Mouse (Mus musculus): ENCODE measurements around the gene Cd82.

Cd82 gene

GRCm38 (mm10) chr2:93469118-93469517 lies 6.2 kb upstream of the Cd82 start:
- no peak for DNase-seq (ENCODE audit: low read depth in 1 of 2, low spot score in 2 of 2)

GRCm38 (mm10) chr2:93466314-93466713 lies 3.4 kb upstream of the Cd82 start:
- no peak for DNase-seq (ENCODE audit: low read depth in 1 of 2, low spot score in 2 of 2)

DNA sequence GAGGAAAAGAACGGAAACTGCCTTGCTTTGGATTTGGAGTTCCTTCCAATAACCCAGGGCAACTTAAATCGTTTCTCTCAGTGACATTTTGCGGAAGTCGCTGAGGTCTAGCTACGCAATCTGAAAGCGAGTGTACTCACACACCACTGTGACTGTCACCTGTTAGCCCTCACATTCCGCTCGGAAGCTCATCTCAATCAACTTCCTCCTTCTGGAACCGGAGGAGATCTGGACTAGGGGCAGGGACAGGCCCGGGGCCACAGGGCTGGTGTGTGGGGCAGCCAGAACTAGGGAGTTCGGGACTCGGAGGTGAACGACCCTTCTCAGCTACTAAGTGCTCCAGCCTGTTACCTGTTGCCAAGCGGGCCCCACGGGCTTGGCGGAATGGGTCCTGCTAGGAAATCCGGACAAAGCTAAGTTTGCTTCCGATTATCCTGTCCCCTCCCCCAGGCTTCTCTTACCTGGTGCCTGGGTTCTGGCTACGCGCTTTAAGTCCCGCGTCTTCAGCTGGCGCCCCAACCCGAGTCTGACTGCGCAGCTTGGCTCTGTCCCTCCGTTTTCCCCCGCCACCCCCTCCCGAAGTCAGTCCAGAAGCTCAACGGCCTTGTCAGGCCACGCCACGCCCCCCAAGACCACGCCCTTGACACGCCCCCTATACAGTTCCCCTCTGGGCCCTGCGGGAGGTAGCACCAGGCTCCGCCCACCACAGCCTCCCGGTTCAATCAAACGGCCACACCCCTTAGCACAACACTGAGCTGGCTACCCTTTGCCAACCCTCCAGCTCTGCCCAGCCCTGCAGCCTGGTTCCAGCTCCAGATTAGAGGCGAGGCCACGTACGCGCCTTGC lies 848 bp downstream of the Cd82 start:
- peak; percentile 96 to 99 for DNase-seq (ENCODE audit: low read depth in 1 of 2, low spot score in 2 of 2)

- peak in 1 of 2 experiments; percentile 21 for DNase-seq (ENCODE audit: low read depth in 1 of 2, low spot score in 2 of 2)
Observed at GRCm38 (mm10) chr2:93460786-93461469, 2.0 kb downstream of the Cd82 start.

DNA sequence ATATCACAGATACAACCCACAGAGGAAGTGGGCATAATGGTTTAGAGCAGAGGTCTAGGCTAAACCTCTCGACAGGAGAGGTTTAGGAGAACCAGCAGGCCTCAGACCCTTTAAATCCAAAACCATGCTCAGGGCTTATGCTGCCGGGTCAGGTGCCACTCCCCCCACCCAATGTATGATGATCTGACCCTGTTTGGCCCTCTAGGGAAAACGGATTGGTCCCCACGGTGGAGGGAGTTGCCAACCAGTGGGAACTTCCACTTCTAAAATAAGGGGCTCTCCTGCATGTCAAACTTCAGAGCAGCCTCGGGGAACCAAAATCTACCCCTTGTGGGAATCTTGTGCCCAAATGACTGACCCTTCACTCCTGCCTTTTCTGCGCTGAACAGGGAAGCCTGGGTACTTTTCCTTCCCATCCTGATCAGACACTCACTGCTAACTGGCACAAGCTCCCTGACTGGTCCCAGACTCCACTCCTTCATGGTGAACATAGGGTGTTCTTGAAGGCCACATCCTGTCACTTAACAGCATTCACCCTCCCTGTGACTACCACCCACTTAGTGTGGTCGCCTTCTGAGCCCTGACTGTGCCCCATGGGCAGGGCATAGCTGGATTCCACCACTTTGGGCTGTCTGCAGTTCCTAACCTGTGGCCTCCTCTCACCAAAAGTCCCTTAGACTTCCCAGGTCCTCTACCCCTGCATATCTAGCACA lies 3.6 kb downstream of the Cd82 start:
- no peak for DNase-seq (ENCODE audit: low read depth in 1 of 2, low spot score in 2 of 2)

GRCm38 (mm10) chr2:93458332-93459207 lies 4.4 kb downstream of the Cd82 start:
- peak in 1 of 2 experiments; percentile 37 for DNase-seq (ENCODE audit: low read depth in 1 of 2, low spot score in 2 of 2)

- peak in 1 of 2 experiments; percentile 51 for DNase-seq (ENCODE audit: low read depth in 1 of 2, low spot score in 2 of 2)
Observed at GRCm38 (mm10) chr2:93457426-93458130, 5.4 kb downstream of the Cd82 start.

DNA sequence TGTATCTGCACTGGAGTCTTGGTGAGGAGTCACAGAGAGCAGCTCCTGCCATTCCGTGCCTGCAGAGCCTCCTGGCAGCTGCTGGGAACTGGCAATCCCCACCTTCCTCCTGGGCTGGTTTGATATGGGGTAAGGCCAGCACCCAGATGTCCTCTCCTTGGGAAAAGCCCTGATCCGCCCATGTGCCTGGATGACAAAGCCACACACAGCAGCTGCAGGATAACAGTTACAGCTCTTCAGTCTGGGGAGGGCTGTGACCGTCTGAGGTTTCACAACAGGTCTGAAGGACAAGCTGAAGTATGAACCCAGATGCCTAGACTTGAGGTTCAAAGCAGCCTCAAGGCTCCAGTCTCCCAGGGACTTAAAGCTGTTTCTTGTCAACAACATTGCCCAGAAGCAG lies 6.8 kb downstream of the Cd82 start:
- no peak for DNase-seq (ENCODE audit: low read depth in 1 of 2, low spot score in 2 of 2)

DNA sequence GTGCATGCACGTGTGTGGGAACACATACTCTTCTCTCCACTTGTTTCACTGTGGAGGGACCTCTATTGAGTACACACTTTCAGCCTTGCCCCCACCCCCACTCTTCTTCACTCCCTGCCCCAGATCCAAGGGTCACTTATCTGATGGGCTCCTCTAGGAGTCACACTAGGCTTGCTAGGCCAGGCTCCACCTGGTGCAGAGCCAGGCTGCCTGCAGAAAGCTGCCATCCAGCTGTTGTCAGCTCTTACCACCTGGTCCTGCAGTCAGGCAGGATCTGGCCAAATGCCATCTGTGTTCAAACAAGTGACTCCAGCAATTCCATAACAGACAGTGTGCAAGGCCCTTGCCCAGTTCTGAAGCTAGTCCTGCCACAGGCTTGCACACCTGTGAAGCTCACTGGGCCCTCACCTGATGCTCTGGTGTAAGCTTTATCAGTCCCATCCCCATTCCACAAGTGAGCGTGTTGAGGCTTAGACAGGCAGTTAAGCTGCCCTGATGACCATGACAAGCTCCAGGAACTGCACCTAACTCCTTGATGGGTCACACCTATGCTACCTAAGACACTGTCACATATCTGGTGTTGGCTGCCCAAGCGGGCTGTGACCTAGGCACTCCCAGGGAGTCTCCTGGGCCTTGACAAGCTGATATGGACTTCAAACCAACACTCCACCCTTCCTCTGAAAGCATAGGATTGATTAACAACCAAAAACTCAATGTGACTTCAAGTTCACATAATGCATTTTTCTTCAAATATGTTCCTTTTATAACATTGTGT lies 7.9 kb downstream of the Cd82 start:
- DNase-seq (ENCODE audit: low read depth in 1 of 2, low spot score in 2 of 2), result no peak

GRCm38 (mm10) chr2:93454334-93454733 lies 8.6 kb downstream of the Cd82 start:
- DNase-seq (ENCODE audit: low read depth in 1 of 2, low spot score in 2 of 2), result no peak

DNA sequence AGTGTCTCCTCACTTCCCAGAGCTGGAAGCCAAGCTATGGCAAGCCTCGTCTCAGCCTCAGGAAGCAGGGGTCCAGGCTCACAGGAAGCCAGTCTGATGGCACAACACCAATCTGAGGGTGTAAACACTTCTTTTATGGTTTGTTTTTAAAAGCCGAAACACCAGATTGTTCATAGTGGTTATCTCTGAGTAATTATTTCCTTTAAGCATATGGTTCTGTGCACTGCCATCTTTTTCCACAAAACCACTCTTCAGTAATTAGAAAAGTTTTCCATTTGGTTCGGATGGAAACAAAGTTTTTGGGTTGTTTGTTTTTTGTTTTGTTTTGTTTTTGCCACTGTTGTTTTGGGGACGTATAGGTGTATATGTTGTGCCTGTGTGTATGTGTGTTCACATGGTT lies 9.9 kb downstream of the Cd82 start:
- DNase-seq (ENCODE audit: low read depth in 1 of 2, low spot score in 2 of 2), result no peak

GRCm38 (mm10) chr2:93452506-93452905 lies 10.4 kb downstream of the Cd82 start:
- no peak for DNase-seq (ENCODE audit: low read depth in 1 of 2, low spot score in 2 of 2)

DNA sequence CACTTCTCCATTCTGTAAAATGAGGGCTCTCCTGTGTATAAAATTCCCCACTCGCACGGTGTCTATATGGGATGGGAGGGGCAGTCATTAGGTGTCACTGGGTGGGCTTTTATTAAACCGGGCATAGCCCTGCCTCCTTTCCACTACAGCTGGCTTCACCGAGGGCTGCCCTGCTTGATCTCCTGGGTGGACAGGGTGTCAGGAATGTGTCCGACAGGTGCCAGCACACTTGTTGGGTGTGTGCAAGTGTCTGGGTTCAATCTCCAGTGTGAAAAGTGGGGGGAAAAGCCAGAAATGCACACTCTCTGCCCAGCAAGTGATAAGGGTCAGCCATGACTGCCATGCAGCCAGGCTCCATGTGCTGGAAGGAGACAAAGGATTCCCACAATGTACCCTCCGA lies 10.9 kb downstream of the Cd82 start:
- no peak for DNase-seq (ENCODE audit: low read depth in 1 of 2, low spot score in 2 of 2)

DNA sequence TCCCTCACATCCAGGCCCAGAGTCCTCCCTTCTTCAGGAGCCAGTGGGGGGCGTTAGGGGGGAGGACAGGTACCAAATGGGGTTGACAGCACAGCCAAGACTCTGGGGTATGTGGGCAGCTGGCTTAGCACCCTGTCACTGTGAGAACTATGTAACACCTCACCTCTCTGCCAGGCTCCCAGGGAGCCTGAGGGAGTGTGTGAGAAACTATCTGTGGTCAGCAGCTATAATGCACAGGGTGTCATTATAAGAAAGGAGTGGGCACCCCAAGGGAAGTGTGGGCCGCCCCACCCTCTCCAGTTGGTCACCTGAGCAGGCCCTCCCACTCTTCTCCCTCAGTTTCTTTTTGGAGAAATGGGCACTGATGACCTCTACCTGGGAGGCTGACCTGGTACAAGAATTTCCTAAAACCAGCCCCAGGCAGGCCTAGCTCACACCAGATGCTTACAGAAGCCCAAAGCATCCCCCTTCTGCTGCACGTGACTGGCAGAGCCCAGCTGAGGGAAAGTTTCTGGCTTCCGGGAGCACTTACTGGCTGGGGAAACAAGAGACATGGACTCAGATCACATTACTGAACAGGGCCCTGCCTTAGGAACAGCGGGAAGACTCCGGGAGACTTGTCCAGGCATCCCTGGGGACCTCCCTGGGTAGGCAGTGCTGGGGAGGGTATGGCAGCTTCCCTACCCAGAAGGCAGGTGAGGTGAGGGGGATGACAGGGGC lies 11.6 kb downstream of the Cd82 start:
- no peak for DNase-seq (ENCODE audit: low read depth in 1 of 2, low spot score in 2 of 2)

DNA sequence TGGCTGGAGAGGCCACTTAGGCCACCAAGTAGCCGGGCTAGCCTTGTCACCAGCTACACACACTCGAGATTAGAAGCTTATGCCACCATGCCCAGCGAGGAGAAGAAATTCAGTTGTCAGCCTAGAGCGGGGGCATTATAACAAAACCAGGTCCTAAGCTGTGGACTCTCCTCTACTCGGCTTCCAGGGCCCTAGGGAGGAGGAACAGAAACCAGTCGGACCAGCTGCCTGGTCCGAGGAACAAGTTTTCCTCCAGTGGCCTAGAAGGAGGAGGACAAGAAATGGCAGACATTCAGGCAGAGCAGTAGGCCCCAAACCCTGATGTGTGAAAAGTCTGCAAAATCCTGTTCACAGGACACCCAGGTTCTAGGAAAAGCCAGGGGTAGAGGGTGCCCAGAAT lies 12.2 kb downstream of the Cd82 start:
- no peak for DNase-seq (ENCODE audit: low read depth in 1 of 2, low spot score in 2 of 2)

- DNase-seq (ENCODE audit: low read depth in 1 of 2, low spot score in 2 of 2), result no peak
Observed at GRCm38 (mm10) chr2:93449657-93450056, 13.3 kb downstream of the Cd82 start.

GRCm38 (mm10) chr2:93448774-93449173 lies 14.2 kb downstream of the Cd82 start:
- DNase-seq (ENCODE audit: low read depth in 1 of 2, low spot score in 2 of 2), result no peak

GRCm38 (mm10) chr2:93447500-93448249 lies 15.3 kb downstream of the Cd82 start:
- DNase-seq (ENCODE audit: low read depth in 1 of 2, low spot score in 2 of 2), result no peak

All from monocyte, adult 2 months (primary cell).